Mouse (Mus musculus): ENCODE measurements around the gene Itga6.

The Itga6 gene

DNA sequence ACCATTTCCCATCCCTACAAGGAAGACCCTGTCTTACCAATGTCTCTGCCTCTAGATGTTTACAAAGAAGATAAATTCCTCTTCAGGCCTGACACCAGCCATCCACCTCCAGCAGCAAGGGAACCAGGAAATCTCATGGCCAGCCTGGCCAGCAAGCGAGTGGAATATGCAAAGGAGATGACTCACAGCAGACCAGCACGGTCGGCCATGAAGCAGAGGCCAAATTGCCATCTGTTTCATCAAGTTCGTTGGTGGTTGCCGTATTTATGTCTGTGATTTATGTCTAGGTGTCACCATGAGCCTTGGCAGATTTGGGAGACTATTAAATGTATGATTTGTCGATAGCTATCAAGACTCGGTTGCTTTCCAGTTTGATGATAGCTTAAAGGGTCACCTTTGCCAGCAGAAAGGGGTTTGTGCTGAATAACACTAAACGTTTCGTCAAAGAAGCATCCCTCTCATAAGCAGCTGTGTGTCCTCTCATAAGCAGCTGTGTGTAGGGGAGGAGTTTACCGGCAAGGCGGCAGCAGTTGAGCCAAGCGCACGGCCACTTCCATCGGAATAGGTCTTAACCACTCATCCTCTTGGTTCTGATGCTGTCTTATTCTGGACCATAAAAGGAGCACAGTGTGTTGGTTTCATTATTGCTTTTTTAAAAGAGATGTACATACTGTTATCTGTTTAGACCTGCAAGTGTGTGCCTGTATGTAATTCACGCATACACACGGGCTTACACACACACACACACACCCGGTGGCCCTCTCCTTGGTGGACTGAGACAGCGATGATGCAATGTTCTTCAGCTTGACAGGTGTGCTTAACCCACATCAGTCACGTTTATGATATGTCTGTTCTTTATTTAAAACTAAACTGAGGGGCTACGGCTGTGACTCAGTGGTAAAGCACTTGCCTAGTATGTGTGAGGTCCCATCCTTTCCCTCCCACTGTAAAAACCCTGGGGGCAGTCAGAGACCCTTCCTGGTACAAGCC is 14.5 kb upstream of the Itga6 start:
- no peak for DNase-seq (ENCODE audit: low spot score)

DNA sequence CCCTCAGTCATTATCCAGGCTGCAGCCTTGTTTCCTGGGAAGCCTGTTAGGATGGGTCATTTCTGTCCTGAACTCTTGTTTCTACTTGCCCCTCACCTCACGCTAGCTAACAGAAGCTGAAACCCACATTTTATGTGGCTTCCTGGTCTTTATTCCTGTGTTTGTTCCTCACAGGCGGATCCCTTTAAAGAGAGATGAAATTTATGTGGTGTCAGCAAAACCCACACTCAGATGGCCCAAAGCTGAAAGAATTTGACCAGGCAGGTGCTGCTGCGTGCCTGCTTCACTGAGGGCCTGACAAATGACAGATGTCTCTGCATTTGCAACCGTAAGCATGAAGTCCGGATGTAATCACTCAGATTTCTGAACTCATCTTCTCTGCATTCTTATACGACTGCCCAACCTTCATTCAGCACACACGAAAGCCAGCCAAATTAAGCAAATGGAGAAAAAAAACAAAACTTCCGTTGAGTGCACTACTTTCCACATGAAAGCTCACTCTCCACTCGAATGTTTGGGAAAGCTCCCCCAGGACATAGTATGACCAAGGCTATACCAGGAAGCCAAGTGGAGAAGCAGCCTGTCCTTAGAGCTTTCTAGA is 10.5 kb upstream of the Itga6 start:
- DNase-seq (ENCODE audit: low spot score) = no peak

DNA sequence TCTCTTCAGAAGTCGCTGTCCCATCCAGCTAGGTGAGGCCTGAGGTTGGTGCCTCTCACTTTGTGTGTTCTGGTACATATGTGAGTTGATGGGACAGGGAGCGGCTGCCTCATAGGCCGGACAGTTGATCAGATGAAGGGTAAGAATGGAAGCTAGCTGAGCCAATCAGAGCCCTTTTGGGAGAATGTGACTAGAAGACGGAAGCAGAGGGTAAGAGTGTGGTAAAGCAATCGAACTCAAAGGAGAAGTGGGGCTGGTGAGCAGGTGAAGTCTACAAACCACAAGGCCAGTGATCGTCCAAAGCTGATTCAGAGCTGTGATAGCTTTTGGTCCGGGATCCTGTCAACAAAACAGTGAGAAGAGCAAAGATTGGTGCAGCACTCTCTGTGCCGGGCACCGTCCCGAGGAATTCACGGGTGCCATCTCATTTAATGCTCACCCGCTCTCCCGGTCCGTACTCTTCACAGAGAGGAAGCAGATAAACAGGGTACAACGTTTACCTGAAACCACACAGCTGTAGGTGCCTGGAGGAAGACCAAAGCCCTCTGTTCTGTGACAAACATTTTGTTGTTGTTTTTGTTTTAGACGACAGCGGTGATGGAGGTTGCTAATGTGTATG is 9.8 kb upstream of the Itga6 start:
- DNase-seq (ENCODE audit: low spot score) = no peak

DNA sequence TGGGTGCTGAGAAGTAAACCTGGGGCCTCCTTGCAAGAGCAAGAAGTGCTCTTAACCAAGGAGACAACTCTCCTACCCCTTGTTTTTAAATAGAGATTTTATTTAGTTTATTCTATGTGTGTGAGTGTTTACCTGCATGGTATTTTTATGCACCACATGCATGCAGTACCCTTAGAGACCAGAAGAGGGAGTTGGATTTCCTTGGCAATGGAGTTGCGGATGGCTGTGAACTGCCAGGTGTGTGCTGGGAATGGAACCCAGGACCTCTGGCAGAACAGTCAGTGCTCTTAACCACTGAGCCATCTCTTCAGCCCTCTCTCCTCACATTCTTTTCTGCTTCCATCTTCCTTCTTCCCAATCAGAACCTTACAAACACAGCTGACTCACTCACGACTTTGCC is 9.2 kb upstream of the Itga6 start:
- no peak for DNase-seq (ENCODE audit: low spot score)

DNA sequence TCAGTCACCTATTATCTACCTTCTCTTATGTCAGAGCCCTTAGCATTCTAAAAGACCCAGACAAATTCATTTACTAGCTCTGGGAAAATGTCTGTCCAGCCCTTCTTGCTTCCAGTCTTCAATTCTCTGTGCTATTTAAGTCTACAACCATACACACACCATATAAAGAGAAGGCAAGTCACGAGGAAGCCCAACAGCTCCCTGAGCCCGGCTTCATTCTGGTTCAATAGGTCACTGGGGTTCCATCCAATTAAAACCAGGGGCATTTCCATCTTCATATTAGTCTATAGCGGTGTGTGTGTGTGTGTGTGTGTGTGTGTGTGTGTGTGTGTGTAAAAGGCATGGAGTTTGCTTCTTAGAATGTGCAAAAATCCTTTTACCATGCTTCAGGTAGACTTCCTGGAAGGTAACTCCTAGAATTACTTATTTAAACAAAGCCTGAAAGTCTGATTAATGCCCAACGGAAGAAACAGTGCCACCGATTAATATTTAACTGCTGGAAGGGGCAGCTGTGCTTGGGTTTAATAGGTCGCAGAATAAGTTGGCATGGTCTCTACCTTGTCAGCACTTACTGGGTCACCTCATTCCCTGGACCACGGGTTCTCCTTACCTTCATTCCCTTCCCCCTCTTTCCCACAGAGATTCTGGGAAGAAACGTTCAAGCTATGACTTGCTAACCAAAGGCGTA is 6.1 kb upstream of the Itga6 start:
- no peak for DNase-seq (ENCODE audit: low spot score)

DNA sequence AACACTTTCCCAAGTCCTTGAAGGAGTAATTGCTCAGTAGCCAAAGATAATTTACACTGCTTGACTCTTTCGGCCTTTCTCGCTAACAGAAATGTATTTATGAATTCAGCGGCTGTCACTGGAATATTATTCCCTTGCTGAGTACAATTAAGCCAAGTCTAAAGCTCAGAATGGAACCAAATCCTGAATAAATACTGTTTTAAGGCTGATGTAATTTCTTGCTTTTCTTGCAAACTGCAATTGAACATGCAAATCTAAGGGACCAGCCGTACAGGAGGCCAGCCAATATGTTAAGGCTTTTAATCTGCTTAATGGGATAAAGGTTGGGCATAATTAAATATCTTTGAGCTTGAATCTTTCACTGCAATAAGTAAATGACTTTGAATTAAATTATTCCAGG is 2.9 kb upstream of the Itga6 start:
- no peak for DNase-seq (ENCODE audit: low spot score)

DNA sequence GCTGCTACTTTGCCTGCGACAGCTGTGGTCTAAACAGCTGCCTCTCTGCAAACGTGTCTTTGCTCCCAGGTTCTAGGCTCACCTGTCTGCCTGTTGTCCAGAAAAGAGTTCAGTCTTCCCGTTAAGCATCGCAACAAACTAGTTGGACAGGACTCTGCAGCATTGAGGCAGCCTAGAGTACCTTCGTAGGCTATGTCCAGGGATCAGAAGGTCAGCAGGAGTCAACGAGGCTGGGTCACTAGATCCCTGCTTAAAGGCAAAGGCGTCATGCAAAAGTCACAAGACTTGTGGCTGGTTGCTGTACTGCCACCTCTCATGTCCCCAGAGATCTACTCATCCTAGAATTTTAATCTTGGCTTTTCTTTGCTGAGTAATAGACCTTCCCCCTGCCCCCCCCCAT is 2.0 kb upstream of the Itga6 start:
- DNase-seq (ENCODE audit: low spot score) = no peak

DNA sequence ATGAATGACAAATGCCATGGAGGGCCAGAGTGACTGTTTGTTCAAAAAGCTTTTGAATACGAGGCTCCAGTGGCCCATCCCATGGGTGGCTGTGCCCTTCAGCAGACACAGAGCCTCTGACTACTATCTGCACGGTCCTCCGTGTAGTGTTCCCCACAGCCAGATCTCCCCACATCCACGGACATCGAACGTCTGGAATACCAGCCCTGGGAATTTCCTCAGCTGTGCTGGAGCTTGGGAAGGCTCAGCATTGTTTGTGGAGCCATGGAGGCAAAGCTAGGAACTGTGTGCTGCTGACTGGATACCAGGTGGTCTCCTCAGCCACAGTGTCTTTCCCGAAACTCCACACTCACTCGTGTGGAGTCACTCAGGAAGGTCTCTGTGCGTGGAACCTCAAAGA is 1.1 kb upstream of the Itga6 start:
- no peak for DNase-seq (ENCODE audit: low spot score)

DNA sequence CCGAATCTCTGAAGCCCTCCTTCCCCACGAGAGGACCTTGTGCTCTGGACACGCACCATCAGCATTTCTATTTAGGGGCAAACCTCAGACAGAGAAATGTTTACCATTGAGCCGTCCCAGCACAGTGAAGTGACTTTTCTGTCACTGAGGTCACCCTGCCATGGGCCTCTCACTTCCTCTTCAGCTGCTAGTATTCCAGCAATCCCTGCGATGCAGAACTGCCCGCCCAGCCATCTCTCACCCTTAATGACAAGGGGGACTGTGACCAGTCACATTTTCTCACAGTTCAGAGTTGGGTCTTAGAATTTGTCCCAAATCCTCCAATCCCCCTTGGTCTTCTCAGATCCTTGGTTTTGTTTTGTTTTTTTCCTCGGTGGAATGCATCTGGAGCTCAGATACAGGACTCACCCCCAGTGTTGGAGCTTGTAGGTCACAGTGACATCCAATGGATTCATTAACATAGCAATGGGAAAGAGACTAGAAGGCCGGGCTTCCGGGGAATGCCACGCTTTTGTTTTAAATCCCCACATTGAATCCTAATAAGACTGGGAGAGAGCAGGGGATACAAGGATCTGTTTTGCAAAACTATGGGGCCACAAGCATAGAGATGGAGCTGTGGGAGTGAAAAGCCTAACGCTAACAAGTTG is 432 bp upstream of the Itga6 start:
- DNase-seq (ENCODE audit: low spot score) = peak; percentile 40

DNA sequence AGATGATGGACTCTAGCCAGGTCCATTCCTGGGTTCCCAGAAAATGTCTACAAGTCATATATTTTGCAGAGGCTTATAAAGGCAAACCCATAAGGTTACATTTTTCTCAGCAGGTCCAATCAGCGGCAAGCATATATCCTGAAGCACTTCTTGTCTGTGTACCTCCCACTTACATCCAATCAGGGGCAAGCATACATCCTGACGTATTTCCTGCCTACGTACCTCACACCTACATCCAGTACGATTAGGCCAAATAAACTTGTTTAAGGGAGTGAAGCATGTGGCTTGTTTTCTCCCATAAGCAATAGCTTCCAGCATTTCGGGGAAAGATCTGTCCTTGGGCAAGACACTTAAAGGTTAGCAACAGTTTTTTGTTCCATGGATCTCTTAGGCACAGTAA is 3.0 kb downstream of the Itga6 start:
- no peak for DNase-seq (ENCODE audit: low spot score)

DNA sequence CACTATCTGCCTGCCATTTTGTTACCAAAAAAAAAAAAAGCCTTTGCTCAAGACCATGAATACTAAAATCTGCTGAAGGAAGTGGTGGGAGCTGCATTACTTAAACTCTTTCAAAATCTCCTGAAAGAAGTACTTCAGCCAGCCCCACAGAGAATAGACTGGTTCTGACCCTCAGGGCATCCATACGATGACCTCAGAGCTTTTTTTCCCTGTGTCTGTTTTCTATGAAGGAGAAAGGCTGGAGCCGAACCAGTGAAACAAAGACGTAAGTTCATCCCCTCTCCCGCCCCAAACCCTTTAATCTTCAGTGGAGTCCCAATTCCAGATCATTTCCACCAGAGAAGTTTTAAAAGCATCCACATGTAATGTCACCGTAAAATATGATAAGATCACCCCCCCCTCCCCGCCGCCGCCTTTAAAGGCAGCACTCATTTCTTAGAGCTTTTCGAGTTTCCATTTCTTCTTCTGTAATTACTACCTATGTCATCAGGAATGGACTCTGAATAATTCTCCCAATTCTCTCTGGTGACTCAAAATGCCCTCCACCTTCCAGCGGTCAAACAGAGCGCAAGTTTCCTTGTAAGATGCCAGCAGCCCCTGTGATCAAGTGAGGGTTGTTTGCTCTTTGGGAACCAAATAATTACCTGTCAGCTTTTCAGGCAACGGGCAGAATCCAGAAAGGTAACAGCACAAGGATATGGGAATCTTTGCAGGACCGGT is 4.1 kb downstream of the Itga6 start:
- DNase-seq (ENCODE audit: low spot score) = no peak

DNA sequence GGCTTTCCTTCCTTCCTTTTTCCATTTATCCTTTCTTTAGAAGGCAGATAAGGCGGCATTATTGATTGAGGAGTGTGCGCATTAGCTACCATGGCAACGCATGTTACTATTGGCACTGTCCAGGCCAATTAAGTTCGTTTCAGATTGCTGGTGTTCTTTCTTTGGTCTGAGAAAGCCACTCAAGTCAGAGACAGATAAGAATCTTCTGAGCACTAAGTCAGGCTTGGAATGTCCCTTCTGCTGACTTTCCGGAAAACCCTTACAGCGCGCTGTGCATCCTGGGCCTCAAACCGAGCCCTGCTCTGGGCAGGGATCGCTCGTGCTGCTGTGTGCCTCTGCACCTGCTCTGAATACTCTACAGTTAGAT is 4.7 kb downstream of the Itga6 start:
- no peak for DNase-seq (ENCODE audit: low spot score)

DNA sequence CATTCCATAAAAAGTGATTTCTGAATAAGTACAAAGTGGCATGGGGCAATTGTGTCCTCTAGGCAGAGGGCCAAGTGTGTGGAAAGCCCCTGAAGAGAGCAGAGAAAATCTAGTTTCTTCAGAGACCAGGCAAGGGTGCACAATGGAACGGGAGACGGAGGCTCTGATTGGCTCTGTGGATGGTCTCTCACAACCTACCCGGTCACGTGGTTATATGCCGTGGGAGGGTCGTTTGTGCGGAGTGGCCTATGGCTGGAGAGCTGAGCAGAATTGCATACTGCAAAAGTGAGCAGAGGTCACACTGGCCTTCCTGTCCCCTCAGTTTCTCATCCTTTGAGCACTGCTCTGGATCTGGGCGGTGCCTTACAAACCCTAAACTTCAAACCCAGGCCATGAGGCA is 5.9 kb downstream of the Itga6 start:
- DNase-seq (ENCODE audit: low spot score) = no peak

DNA sequence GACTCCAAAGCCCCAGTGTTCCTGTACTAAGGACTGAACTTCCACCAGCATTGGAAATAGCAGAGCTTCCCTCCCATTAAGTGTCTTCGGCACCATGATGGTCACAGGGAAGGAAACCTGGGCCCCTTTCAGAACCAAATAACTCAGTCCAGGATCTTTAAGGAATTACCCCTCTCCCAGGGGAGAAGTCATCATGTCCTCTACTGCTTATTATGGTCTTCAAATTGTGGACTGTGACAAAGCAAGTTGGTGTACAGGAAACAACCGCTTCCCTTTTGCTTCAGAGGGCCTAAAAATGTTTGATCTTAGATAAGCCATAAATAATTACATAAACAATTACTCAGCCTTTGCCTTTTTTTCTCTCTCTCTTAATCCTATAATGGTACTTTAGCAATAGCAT is 6.4 kb downstream of the Itga6 start:
- no peak for DNase-seq (ENCODE audit: low spot score)

DNA sequence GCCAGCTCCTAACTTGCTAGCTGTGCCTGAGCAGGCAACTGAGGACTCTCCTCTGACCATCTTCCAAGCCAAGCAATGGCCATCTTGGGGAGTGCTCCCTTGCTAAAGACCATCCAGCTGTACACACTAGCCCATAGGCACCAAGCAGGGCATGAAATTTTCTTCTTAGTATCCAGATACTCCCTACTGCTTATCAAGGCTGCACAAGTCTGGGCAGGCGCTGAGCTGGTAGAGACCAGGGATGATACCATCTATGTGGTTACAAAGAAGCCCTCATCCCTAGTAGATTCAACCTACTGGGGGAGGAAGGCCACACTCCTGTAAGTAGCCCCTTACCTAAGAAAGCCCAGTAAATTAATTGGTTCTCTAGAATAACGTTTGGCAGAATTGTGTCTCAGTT is 7.0 kb downstream of the Itga6 start:
- no peak for DNase-seq (ENCODE audit: low spot score)

DNA sequence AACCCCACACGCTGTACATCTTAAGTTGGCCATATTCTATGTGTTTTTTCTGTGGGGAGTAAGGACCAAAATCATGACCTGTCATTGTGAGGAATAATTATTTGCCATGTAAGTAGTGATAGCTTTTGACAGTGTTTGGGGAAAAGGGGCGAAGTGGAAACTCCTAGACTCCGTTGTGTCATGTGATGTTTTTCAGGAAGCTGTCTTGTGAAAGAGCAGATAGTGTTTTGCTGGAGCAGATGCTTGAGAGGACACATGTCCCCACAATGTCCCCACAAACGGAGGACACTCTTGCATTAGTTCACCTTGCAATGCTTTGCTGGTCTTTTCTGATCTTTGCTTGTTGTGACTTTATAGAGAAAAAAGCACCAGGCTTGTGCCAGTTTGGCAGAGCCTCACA is 7.7 kb downstream of the Itga6 start:
- DNase-seq (ENCODE audit: low spot score) = no peak

DNA sequence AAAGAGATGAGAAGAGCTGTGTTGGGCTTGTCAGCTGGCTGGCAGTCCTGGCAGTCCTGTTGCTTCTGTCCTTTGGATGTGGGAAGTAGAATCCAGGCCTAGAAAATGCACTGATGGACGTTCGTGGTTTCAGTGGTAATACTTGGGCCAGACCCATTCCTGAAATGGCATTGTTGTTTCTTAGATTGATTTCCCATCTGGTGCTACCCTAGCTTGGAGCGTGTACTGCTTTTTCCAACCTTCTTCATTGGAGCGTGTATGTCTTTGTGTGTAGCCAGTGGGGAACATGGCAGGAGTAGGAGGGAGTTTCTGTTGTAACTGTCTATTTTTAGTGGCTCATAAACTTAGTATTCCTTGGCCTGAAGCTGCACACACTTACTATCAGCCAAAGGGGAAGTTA is 10.3 kb downstream of the Itga6 start:
- no peak for DNase-seq (ENCODE audit: low spot score)

DNA sequence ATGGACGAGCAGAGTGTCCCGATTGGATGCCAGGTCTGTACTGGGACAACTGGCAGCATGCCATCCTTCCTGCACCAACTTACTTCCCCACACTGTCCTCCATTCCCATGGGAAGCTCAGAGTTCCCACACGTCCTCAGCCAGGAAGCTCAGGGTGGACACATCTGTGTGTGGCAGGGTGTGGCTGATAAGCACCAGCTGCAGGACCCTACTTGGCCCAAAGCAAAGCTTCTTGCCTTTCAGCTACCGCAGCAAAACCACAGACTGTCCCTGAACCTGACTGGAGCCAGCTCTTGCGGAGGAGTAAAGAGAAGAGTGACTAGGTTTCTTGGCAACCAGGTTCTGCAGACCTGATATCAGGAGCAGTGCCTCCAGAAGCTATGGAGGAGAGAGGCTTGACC is 11.7 kb downstream of the Itga6 start:
- no peak for DNase-seq (ENCODE audit: low spot score)

DNA sequence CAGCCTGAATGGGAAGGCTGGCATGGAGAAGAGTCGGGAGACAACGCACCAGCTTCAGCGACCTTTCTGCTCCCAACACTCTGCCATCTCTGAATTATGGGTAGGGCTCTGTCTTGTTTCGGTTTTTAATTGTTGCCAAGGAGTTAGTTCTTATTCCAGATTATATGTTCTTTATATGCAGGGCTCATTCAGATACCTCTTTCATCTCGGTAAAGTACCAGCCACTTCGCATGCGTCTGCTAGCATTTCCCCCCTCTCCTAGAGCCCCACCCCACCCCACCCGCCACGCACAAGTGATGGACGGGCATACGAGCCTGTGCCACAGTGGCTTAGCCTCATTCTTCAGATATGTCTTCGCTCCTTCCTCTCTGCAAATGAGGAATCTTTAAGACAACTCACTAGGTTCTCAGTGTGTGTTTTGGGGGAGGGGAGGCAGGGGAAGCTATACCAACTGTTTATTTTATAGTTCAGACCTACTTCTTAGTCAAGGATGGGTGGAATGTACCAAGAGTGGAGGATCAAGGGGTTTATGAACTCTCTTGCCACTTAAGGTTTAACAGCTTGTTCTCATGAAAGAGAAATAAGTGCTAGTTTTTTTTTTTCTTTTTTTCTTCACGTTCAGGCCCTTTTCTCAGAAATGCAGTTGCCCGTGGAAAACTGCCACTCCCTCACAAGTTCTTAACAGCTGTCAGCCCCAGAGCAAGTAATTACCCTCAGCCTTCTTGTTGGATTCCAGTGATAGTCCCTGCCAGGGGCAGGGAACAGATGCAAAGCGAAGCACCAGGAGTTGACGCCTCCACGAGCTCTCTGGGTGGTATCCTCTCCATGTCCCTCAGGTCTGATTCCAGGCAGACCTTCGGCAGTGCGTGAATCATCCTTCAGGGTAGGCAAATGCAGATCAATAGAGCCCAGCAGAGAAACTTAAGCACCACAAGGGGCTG is 13.4 kb downstream of the Itga6 start:
- DNase-seq (ENCODE audit: low spot score) = no peak

DNA sequence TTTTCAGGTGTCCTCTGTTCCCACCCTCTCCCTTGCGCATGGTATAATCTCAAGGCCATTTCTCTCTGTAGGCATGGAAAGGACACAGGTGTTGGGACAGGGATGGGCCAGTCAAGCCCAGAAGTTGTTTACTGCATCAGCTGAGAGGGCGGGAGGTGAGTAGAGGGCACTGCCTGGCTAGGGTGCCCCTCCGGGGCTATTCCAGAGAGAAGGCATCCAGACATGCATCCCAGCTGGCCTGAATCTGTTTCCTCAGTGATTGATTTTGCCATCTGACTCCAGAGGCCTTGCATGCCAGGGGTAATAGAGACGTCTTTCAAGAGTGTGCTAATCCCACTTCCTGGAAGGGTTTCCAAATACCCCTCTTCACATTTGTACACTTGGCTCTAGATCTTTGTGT is 14.7 kb downstream of the Itga6 start:
- no peak for DNase-seq (ENCODE audit: low spot score)
